Mouse (Mus musculus) brain, embryonic 14.5 days (tissue): ENCODE results near the gene Olfr494.

Source experiments
- CTCF ChIP-seq: fragments of 200-500 bp; IDR thresholded peaks from 2 replicates; pipeline ENCODE4 v1.5.1; 2012; ENCODE audit warnings: inconsistent platforms, mild to moderate bottlenecking, moderate library complexity, borderline replicate concordance; ENCODE audit not compliant: insufficient read depth, insufficient read length; ENCODE audit errors: extremely low read depth
- POLR2A ChIP-seq: fragments of 200-500 bp; IDR thresholded peaks from 2 replicates; pipeline ENCODE4 v1.6.1; 2012; ENCODE audit warnings: mild to moderate bottlenecking, inconsistent platforms, borderline replicate concordance; ENCODE audit not compliant: poor library complexity, insufficient read depth, insufficient read length, severe bottlenecking; ENCODE audit errors: extremely low read depth

GRCm38 (mm10) chr7:108365035-108365434 is at the start of gene Olfr494:
- TF ChIP-seq CTCF (no peak), POLR2A (no peak)
